Mouse (Mus musculus) embryonic fibroblast, embryonic 13.5 days (primary cell): ENCODE results near the gene Wdcp. TPM values are rescaled to one million over a fixed set of nuclear protein-coding genes. Genes with fewer than 3 reads are reported as not detected.

Source experiments
- H3K27ac ChIP-seq: 2 replicates; pipeline ENCODE4 v1.5.1; 2012; ENCODE audit warnings: low read length, control low read depth, inconsistent platforms; ENCODE audit not compliant: insufficient read depth
- H3K4me1 ChIP-seq: 2 replicates; pipeline ENCODE4 v1.6.1; 2011; ENCODE audit warnings: low read length; ENCODE audit not compliant: control insufficient read depth, insufficient read depth
- H3K4me3 ChIP-seq: 2 replicates; pipeline ENCODE4 v1.5.1; 2011; ENCODE audit warnings: mild to moderate bottlenecking, control low read depth, low read length; ENCODE audit not compliant: insufficient read depth
- CTCF ChIP-seq: IDR thresholded peaks from 2 replicates; pipeline ENCODE4 v1.5.1; 2011; ENCODE audit warnings: mild to moderate bottlenecking, control low read depth, low read length, moderate library complexity, borderline replicate concordance; ENCODE audit not compliant: insufficient read depth
- POLR2A ChIP-seq: IDR thresholded peaks from 2 replicates; pipeline ENCODE4 v1.6.1; 2011; ENCODE audit warnings: low read depth, mild to moderate bottlenecking, control low read depth, low read length, moderate library complexity
- polyA plus RNA-seq: library from polyadenylated mRNA; stranded (reverse); fragments of >200 nt; gene quantifications from 2 replicates; pipeline ENCODE4 v1.2.4, GENCODE M21; 2011; ENCODE audit warnings: low read depth; ENCODE audit not compliant: missing spikeins, insufficient read length

Gene Wdcp
- polyA plus RNA-seq, 1 experiment: 11.0 TPM

DNA sequence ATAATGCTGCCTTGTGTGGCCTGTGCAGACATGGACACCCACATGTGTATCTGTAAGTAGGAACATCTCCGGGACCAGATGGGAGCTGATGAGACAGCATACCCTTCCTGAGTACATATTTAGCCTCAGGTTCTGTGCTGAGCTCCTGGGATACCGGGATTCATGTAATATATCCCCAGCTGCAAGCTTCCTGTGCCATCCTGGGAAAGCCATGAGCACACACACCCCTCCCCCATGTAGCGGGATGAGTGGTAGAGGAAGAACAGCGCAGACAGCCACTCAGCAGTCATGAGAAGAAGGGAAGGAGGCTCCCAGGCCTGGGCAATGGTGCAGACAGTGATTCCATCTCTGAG lies 21.2 kb downstream of the Wdcp start:
- Histone ChIP-seq H3K4me1 (no peaks in the 10 kb centered on the region), H3K27ac (no peak overlapping the region), H3K4me3 (no peak overlapping the region)
- TF ChIP-seq CTCF: no peak
- TF ChIP-seq POLR2A: no peak

DNA sequence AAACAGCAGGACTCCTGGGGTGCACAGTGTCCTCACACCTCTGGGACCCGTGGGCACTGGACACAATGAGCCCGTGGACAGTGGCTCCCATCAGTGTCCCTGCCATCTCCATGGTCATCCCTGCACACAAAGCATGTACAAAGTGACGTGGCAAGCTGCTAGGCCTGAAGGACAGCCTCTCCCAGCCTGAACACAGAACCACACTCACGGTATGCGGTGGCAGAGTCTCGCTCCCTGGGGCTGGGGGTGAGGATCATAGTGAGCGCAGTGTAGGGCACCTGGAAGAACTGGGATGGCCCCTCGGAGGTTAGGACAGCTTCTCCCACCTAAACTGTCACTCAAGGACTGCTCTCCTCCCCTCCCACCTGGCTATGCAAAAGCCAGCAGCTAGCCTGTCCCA lies 25.8 kb downstream of the Wdcp start:
- Histone ChIP-seq H3K4me1 (no peaks in the 10 kb centered on the region), H3K27ac (no peak overlapping the region), H3K4me3 (no peak overlapping the region)
- TF ChIP-seq POLR2A (no peak), CTCF (no peak)

DNA sequence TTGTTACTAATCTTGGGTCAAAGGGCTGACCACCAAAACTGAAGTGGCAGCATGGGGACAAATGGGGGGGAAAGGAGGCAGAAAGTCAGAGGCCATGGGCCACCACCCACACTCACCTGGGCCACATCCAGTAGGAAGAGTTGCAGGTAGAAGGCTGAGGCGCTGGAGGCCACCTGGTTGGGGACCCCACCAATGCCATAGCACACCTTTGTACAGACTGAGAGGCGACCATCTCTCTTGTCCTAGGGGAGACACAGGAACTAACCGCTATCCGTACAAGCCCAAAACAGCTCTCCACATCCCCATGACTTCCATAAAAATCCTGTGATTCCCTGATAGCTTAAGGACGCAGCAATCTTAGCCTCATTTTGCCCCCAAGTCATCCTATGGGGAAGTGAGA lies 28.2 kb downstream of the Wdcp start:
- Histone ChIP-seq H3K27ac (no peak overlapping the region), H3K4me3 (no peak overlapping the region), H3K4me1 (no peaks in the 10 kb centered on the region)
- TF ChIP-seq POLR2A (no peak), CTCF (no peak)

DNA sequence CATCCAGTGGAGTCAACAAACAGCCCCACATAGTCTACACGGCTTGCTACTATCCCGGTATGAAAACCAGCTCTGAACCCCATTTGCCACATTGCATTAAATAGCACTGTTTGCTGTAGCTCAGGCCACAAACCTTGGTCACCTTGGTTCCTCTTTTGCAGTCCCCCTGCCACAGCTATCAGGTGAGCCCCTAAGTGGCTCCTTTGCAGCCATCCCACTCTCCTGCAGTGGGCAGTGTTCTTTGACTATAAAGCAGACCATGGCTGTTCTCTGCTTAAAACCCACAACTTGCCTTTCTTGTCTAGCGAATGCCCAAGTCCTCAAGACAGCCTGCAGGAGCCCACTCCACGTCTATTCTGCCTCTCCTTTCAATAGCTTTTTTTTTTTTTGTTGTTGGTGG lies 29.2 kb downstream of the Wdcp start:
- H3K4me3 ChIP-seq: no peak overlapping the region
- no peak for TF ChIP-seq CTCF
- TF ChIP-seq POLR2A: no peak
- H3K27ac ChIP-seq: no peak overlapping the region
- H3K4me1 ChIP-seq: no peaks in the 10 kb centered on the region

DNA sequence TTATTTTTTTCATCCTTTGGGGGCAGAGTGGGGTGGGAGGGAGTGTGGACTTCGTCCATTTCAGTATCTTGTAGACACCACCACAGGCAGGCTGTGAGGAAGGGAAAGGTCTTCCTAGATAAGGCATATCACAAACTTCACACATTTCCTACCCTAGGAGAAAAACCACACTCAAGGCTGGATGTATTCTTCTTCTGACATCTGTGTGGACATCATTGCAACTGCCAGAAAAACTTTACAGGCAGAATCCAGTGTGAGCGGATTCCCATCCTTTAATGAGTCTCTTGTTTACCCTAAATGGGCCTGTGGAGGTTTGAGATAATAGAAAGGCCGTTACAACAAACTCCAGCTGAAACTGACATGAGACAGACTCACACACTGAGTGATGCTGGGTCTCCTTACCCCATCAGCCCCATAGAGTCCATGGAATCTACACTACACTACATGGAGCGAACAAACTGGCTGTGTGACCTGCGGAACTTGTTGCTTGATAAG lies 29.9 kb downstream of the Wdcp start:
- TF ChIP-seq CTCF (no peak), POLR2A (no peak)
- Histone ChIP-seq H3K4me1 (no peaks in the 10 kb centered on the region), H3K27ac (no peak overlapping the region), H3K4me3 (no peak overlapping the region)

DNA sequence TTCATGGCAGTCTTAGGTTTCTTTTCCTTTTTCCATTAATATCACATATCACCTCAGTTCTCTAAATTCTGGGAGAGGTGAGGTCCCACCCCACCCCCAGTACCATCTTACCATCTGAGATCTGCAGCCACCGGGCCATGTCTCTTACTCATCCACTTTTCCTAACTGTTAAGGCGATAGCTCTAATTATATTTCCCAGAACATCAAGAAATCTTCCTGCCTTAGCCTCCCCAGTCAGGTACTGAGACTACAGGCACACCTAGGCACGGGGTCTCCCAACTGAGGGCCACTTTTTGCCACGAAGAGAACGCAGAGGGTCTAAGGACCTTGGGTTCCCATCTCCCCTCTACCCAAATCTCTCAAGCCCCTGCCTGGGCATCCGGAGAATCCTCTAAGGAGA lies 30.4 kb downstream of the Wdcp start:
- TF ChIP-seq CTCF (no peak), POLR2A (no peak)
- no peaks in the 10 kb centered on the region for H3K4me1 ChIP-seq
- H3K4me3 ChIP-seq: no peak overlapping the region
- no peak overlapping the region for H3K27ac ChIP-seq

DNA sequence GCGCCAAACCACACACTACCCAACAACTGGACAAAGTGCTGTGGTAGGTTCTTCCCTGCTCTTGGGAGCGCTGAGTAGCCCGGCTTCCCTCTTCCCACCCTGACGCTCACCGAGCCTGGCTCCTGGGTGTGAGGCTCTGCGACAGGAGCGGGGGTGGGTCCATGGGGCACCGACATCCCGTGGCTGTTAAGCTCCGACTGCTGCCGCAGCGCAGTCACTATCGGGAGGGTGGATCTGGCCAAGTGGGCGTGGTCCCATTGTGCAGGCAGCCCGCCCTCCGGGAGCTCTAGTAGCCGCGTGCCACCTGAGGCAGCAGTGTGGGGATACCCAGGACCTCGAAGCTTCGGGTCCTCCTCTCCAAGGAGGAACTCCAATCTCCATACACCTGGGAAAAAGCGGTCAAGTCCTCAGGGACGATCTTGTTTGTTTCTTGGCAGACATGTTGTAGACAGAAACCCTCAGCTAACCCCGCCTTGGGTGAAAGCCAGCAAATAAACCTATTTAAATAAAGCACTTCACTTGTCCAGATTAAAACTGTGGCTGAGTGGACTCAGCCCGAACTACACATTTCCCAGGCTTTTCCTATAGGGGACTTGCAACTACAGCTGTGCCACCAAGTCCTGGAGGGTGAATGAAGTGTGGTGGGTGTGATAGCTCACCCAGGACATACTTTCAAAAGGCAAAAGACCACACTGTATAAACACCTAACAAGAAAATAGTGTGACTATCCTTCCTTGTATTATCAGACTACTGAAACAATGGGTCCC lies 31.2 kb downstream of the Wdcp start, which contains the start of gene Mfsd2b:
Mfsd2b (minus strand) TSS at position 199 of the 767 bp plus-strand sequence.
- TF ChIP-seq POLR2A: no peak
- Histone ChIP-seq H3K4me1 (no peaks in the 10 kb centered on the region), H3K4me3 (peak within 1 kb of the TSS; percentile 21; the same call in 1 of the 2 replicates), H3K27ac (no peak within 1 kb of the TSS)

DNA sequence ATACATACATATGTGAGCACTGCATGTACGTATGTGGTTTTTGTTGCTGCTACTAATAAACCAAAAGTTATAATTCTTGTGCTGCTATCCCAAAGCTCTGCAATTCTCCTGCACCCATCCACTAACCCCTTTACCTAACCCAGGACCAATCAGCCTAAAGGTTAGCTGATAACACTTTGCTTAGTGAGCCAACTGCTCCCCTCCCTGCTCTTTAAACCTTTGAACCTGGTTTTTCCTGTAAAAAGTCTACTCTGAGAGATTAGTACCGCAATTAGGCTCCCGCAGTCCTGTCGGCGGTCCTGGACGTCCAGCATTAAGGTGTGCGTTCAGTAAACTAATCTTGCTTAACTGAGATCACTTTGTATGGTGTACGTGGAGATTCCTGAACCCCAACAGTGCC lies 32.5 kb downstream of the Wdcp start:
- H3K27ac ChIP-seq: no peak overlapping the region
- TF ChIP-seq POLR2A (no peak), CTCF (no peak)
- H3K4me3 ChIP-seq: no peak overlapping the region
- H3K4me1 ChIP-seq: no peaks in the 10 kb centered on the region

DNA sequence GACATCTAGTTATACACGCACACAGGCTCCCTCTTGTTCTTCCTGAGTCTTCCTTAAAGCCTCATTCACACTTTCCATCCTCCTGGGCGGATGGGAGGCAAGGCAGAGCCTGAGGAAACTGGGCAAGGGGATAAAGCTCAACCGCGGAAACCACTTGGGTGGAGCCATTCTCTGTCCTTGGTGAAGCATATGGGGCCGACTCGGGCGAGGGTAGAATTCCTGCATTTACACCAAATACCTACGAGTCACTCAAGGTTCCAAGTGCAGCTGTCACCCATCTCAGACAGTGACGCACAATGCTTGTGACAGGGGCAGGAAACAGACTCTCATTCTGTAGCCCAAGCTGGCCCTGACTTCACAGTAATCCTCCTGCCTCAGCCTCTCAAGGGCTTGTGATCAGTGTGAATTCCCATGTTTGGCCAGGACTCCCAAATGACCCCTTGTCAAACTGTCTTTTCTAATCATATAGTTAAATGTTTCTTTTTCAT lies 35.2 kb downstream of the Wdcp start:
- Histone ChIP-seq H3K27ac (no peak overlapping the region), H3K4me3 (no peak overlapping the region), H3K4me1 (no peaks in the 10 kb centered on the region)
- no peak for TF ChIP-seq POLR2A
- TF ChIP-seq CTCF: no peak

DNA sequence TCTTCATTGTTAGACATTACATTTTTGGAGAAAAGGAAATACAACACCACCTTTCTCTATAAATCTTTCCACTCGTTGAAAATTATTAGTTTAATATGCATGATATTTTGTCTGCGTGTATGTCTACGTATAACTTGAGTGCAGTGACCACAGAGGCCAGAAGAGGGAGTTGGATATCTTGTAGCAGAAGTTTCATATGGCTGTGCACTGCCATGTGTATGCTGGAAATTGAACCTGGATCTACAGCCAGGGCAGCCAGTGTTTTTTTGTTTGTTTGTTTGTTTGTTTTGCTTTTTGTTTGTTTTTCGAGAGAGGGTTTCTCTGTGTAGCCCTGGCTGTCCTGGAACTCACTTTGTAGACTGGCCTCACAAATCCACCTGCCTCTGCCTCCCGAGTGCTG lies 35.9 kb downstream of the Wdcp start:
- H3K27ac ChIP-seq: no peak overlapping the region
- H3K4me3 ChIP-seq: no peak overlapping the region
- TF ChIP-seq CTCF (no peak), POLR2A (no peak)
- no peaks in the 10 kb centered on the region for H3K4me1 ChIP-seq
